Mouse (Mus musculus): ENCODE measurements around the gene Wnt16. TPM values are rescaled to one million over a fixed set of nuclear protein-coding genes. Genes with fewer than 3 reads are reported as not detected.
"Not testable (repeated sequence)": the region's sequence is repeated elsewhere in the genome, so short reads cannot be mapped to it uniquely, and the experiment has no call there.

The Wnt16 gene
- polyA plus RNA-seq (2014; fragmentation: Nextera tagmentation; extraction: Ambion mirVana) = 0.69 and 0.79 TPM in 2 replicates

- Histone ChIP-seq H3K27me3 (replicated peaks; ENCODE audit: control insufficient read depth, insufficient read depth, low read length) (peaks cover 29% of the 10 kb centered on the region), H3K4me2 (ENCODE audit: low read length) (peak within 1 kb of the TSS; percentile 81), H3K9me3 (ENCODE audit: control insufficient read depth, low read length) (no peaks in the 10 kb centered on the region), H3K27ac (ENCODE audit: low read depth) (no peak within 1 kb of the TSS), H3K9ac (ENCODE audit: low read length) (no peak within 1 kb of the TSS), H3K4me1 (replicated peaks; ENCODE audit: control insufficient read depth, insufficient read depth, low read length) (peaks cover 16% of the 10 kb centered on the region), H3K36me3 (ENCODE audit: control insufficient read depth, insufficient read depth, low read length) (no peaks in the 10 kb centered on the region), H3K4me3 (ENCODE audit: low read depth, low read length) (peak within 1 kb of the TSS; percentile 39)
- ATAC-seq (replicated peaks; ENCODE audit: low FRiP score, low TSS enrichment, low read depth) (peak; percentile 70; the same call in 1 of the 2 replicates), DNase-seq (ENCODE audit: low spot score) (peak; percentile 62)
- 3% methylated on average over 20 of the region's 20 CpGs for WGBS
Observed at GRCm38 (mm10) chr6:22288004-22288736, at the start of gene Wnt16. Wnt16 (plus strand) TSS chr6:22288227.

- Histone ChIP-seq H3K4me3 (ENCODE audit: low read depth, low read length) (no peak overlapping the region), H3K9ac (ENCODE audit: low read length) (no peak overlapping the region), H3K4me1 (replicated peaks; ENCODE audit: control insufficient read depth, insufficient read depth, low read length) (no peaks in the 10 kb centered on the region), H3K4me2 (ENCODE audit: low read length) (no peak overlapping the region), H3K9me3 (ENCODE audit: control insufficient read depth, low read length) (no peaks in the 10 kb centered on the region), H3K27me3 (replicated peaks; ENCODE audit: control insufficient read depth, insufficient read depth, low read length) (no peaks in the 10 kb centered on the region), H3K36me3 (ENCODE audit: control insufficient read depth, insufficient read depth, low read length) (0 out of 2 replicates have a peak, but pooled peaks cover 7% of the 10 kb centered on the region), H3K27ac (ENCODE audit: low read depth) (no peak overlapping the region)
- no peak for ATAC-seq (replicated peaks; ENCODE audit: low FRiP score, low TSS enrichment, low read depth)
- DNase-seq (ENCODE audit: low spot score) = no peak
- 84% methylated on average over 8 of the region's 8 CpGs for WGBS
Observed at GRCm38 (mm10) chr6:22243321-22243720, 44.7 kb upstream of the Wnt16 start.

- Histone ChIP-seq H3K4me2 (ENCODE audit: low read length) (no peak overlapping the region), H3K27me3 (replicated peaks; ENCODE audit: control insufficient read depth, insufficient read depth, low read length) (no peaks in the 10 kb centered on the region), H3K9me3 (ENCODE audit: control insufficient read depth, low read length) (no peaks in the 10 kb centered on the region), H3K4me1 (replicated peaks; ENCODE audit: control insufficient read depth, insufficient read depth, low read length) (no peaks in the 10 kb centered on the region), H3K27ac (ENCODE audit: low read depth) (no peak overlapping the region), H3K9ac (ENCODE audit: low read length) (no peak overlapping the region), H3K36me3 (ENCODE audit: control insufficient read depth, insufficient read depth, low read length) (0 out of 2 replicates have a peak, but pooled peaks cover 4% of the 10 kb centered on the region), H3K4me3 (ENCODE audit: low read depth, low read length) (no peak overlapping the region)
- ATAC-seq (replicated peaks; ENCODE audit: low FRiP score, low TSS enrichment, low read depth) (no peak), DNase-seq (ENCODE audit: low spot score) (no peak)
- WGBS = 79% methylated on average over 2 of the region's 2 CpGs
Observed at GRCm38 (mm10) chr6:22246696-22247095, 41.3 kb upstream of the Wnt16 start.

GRCm38 (mm10) chr6:22258784-22259183 is 29.2 kb upstream of the Wnt16 start:
- DNase-seq (ENCODE audit: low spot score) (no peak), ATAC-seq (replicated peaks; ENCODE audit: low FRiP score, low TSS enrichment, low read depth) (peak; percentile 72)
- peaks cover 8% of the 10 kb centered on the region; the same call in 1 of the 2 replicates for H3K36me3 ChIP-seq (ENCODE audit: control insufficient read depth, insufficient read depth, low read length)
- 58% methylated on average over 4 of the region's 4 CpGs for WGBS
- H3K27me3 ChIP-seq (replicated peaks; ENCODE audit: control insufficient read depth, insufficient read depth, low read length) = no peaks in the 10 kb centered on the region
- H3K4me3 ChIP-seq (ENCODE audit: low read depth, low read length) = no peak overlapping the region
- H3K4me2 ChIP-seq (ENCODE audit: low read length) = no peak overlapping the region
- H3K9ac ChIP-seq (ENCODE audit: low read length) = no peak overlapping the region
- no peaks in the 10 kb centered on the region for H3K4me1 ChIP-seq (replicated peaks; ENCODE audit: control insufficient read depth, insufficient read depth, low read length)
- no peaks in the 10 kb centered on the region for H3K9me3 ChIP-seq (ENCODE audit: control insufficient read depth, low read length)
- H3K27ac ChIP-seq (ENCODE audit: low read depth) = no peak overlapping the region

- DNase-seq (ENCODE audit: low spot score) (no peak), ATAC-seq (replicated peaks; ENCODE audit: low FRiP score, low TSS enrichment, low read depth) (no peak)
- no peaks in the 10 kb centered on the region for H3K9me3 ChIP-seq (ENCODE audit: control insufficient read depth, low read length)
- 49% methylated on average over 4 of the region's 4 CpGs for WGBS
- no peaks in the 10 kb centered on the region for H3K36me3 ChIP-seq (ENCODE audit: control insufficient read depth, insufficient read depth, low read length)
- no peak overlapping the region for H3K9ac ChIP-seq (ENCODE audit: low read length)
- no peaks in the 10 kb centered on the region for H3K27me3 ChIP-seq (replicated peaks; ENCODE audit: control insufficient read depth, insufficient read depth, low read length)
- H3K4me1 ChIP-seq (replicated peaks; ENCODE audit: control insufficient read depth, insufficient read depth, low read length) = no peaks in the 10 kb centered on the region
- no peak overlapping the region for H3K4me3 ChIP-seq (ENCODE audit: low read depth, low read length)
- H3K27ac ChIP-seq (ENCODE audit: low read depth) = no peak overlapping the region
- no peak overlapping the region for H3K4me2 ChIP-seq (ENCODE audit: low read length)
Observed at GRCm38 (mm10) chr6:22262519-22262918, 25.5 kb upstream of the Wnt16 start.

GRCm38 (mm10) chr6:22264094-22264493 is 23.9 kb upstream of the Wnt16 start:
- H3K9ac ChIP-seq (ENCODE audit: low read length); H3K36me3 ChIP-seq (ENCODE audit: control insufficient read depth, insufficient read depth, low read length); H3K27me3 ChIP-seq (replicated peaks; ENCODE audit: control insufficient read depth, insufficient read depth, low read length); H3K4me3 ChIP-seq (ENCODE audit: low read depth, low read length); H3K4me2 ChIP-seq (ENCODE audit: low read length); H3K9me3 ChIP-seq (ENCODE audit: control insufficient read depth, low read length); H3K4me1 ChIP-seq (replicated peaks; ENCODE audit: control insufficient read depth, insufficient read depth, low read length); ATAC-seq (replicated peaks; ENCODE audit: low FRiP score, low TSS enrichment, low read depth); DNase-seq (ENCODE audit: low spot score); H3K27ac ChIP-seq (ENCODE audit: low read depth): not testable (repeated sequence)
- 89% methylated on average over 8 of the region's 8 CpGs for WGBS

- DNase-seq (ENCODE audit: low spot score) = no peak
- H3K4me2 ChIP-seq (ENCODE audit: low read length) = no peak overlapping the region
- ATAC-seq (replicated peaks; ENCODE audit: low FRiP score, low TSS enrichment, low read depth) = no peak
- H3K36me3 ChIP-seq (ENCODE audit: control insufficient read depth, insufficient read depth, low read length) = no peaks in the 10 kb centered on the region
- H3K4me1 ChIP-seq (replicated peaks; ENCODE audit: control insufficient read depth, insufficient read depth, low read length) = no peaks in the 10 kb centered on the region
- H3K4me3 ChIP-seq (ENCODE audit: low read depth, low read length) = no peak overlapping the region
- no peaks in the 10 kb centered on the region for H3K9me3 ChIP-seq (ENCODE audit: control insufficient read depth, low read length)
- H3K27ac ChIP-seq (ENCODE audit: low read depth) = no peak overlapping the region
- no peak overlapping the region for H3K9ac ChIP-seq (ENCODE audit: low read length)
- H3K27me3 ChIP-seq (replicated peaks; ENCODE audit: control insufficient read depth, insufficient read depth, low read length) = no peaks in the 10 kb centered on the region
- 76% methylated on average over 4 of the region's 4 CpGs for WGBS
Observed at GRCm38 (mm10) chr6:22266018-22266417, 22.0 kb upstream of the Wnt16 start.

GRCm38 (mm10) chr6:22267807-22268667 is 20.0 kb upstream of the Wnt16 start:
- Histone ChIP-seq H3K36me3 (ENCODE audit: control insufficient read depth, insufficient read depth, low read length) (no peaks in the 10 kb centered on the region), H3K27ac (ENCODE audit: low read depth) (no peak overlapping the region), H3K9me3 (ENCODE audit: control insufficient read depth, low read length) (no peaks in the 10 kb centered on the region), H3K9ac (ENCODE audit: low read length) (no peak overlapping the region), H3K4me3 (ENCODE audit: low read depth, low read length) (no peak overlapping the region), H3K4me2 (ENCODE audit: low read length) (no peak overlapping the region), H3K27me3 (replicated peaks; ENCODE audit: control insufficient read depth, insufficient read depth, low read length) (no peaks in the 10 kb centered on the region), H3K4me1 (replicated peaks; ENCODE audit: control insufficient read depth, insufficient read depth, low read length) (no peaks in the 10 kb centered on the region)
- no peak for ATAC-seq (replicated peaks; ENCODE audit: low FRiP score, low TSS enrichment, low read depth)
- 74% methylated on average over 5 of the region's 5 CpGs for WGBS
- DNase-seq (ENCODE audit: low spot score) = no peak

Data from intestine, embryonic 14.5 days (tissue).